Mouse (Mus musculus): ENCODE data around the gene 6330409D20Rik. TPM values are rescaled to one million over a fixed set of nuclear protein-coding genes. Genes with fewer than 3 reads are reported as not detected.

6330409D20Rik gene
- polyA plus RNA-seq, 1 experiment from 2014 or later = 0.51 TPM

DNA sequence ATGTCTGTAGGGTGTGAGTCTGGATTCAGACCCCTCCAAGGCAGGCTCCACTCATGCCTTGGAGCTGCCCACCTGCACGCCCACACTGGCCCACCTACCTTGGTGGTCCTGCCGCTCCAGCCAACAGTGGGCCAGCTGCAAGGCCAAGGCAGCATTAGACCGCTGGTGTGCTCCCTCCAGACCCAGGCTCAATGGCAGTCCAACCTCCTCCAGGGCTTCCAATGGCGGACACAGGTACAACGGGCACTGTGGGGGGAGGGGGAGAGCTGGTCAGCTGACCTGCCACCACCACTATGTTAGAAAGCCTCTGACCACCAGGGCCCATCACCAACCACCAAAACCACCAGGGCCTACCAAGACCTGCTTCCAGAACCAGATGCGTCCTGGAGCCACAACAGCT, 54.2 kb downstream of the 6330409D20Rik start:
- no peak overlapping the region for H3K4me3 ChIP-seq
- ATAC-seq (ENCODE audit: low FRiP score, low read depth) = no peak
- H3K4me1 ChIP-seq = peaks cover 15% of the 10 kb centered on the region
- 87% methylated on average over 6 of the region's 6 CpGs for WGBS
- no peak overlapping the region for H3K9ac ChIP-seq
- H3K36me3 ChIP-seq = peaks cover 76% of the 10 kb centered on the region
- no peak overlapping the region for H3K27ac ChIP-seq
- no peaks in the 10 kb centered on the region for H3K9me3 ChIP-seq
- no peaks in the 10 kb centered on the region for H3K27me3 ChIP-seq
- no peak overlapping the region for H3K4me2 ChIP-seq (replicated peaks)

DNA sequence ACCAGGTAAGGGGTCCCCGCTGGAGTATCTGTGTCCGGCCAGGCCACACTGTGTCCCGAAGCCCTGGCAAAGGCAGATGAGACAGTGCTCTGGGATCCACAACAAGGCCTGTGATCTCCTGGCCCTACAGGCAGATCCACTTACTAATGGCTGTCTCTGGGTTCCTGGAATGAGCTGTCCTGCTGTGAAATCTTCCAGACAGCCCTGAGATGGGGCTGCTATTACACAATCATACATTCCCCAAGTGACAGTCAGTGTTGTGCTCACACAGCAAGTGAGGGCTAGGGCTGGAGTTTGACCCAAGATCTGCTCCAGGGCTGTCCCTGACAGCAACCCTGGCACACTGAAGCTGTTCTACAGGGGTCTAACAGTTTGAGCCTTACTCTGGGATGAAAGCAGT, 55.0 kb downstream of the 6330409D20Rik start:
- ATAC-seq (ENCODE audit: low FRiP score, low read depth) = no peak
- H3K27me3 ChIP-seq = no peaks in the 10 kb centered on the region
- H3K36me3 ChIP-seq = peaks cover 74% of the 10 kb centered on the region
- H3K27ac ChIP-seq = no peak overlapping the region
- H3K9ac ChIP-seq = no peak overlapping the region
- no peak overlapping the region for H3K4me2 ChIP-seq (replicated peaks)
- no peak overlapping the region for H3K4me3 ChIP-seq
- 90% methylated on average over 3 of the region's 3 CpGs for WGBS
- H3K9me3 ChIP-seq = no peaks in the 10 kb centered on the region
- peaks cover 17% of the 10 kb centered on the region for H3K4me1 ChIP-seq

DNA sequence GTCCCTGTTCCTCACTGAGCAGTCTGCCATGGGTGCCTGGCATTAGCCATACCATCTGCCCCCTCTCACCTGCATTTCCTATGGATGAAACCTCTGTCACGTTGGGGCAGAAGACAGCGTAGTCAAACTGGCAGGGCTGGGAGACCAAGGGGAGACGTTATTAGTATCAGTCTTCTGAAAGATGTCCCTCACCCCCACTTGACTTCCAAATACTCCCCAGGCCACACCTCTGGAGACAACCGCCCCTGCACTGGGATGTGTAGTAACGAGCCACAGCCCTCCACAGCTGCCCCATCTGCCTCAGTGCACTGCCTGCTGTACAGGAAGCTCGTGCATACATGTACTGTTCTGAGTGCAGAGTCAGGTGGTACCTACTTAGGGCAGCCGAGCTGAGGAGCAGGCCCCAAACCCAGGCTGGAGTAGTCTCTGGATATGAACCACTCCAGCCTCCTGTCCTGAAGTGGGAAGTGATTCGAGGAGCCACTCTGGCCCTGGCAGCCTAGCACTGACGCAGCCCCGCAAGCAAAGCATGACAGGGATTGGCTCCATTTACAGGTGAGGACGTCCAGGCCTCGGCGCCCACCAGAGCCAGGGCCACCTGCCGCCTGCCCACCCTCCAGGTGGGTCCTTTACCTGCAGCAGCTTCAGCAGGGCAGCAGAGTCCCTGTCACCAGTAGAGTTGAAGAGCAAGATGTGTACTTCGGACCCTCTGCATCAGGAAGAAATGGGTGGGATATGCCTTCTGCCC, 56.0 kb downstream of the 6330409D20Rik start:
- ATAC-seq (ENCODE audit: low FRiP score, low read depth) = no peak
- WGBS = 85% methylated on average over 15 of the region's 15 CpGs
- H3K4me2 ChIP-seq (replicated peaks) = no peak overlapping the region
- H3K9ac ChIP-seq = no peak overlapping the region
- H3K4me3 ChIP-seq = no peak overlapping the region
- H3K27ac ChIP-seq = no peak overlapping the region
- peaks cover 27% of the 10 kb centered on the region for H3K4me1 ChIP-seq
- H3K36me3 ChIP-seq = peaks cover 74% of the 10 kb centered on the region
- H3K27me3 ChIP-seq = no peaks in the 10 kb centered on the region
- no peaks in the 10 kb centered on the region for H3K9me3 ChIP-seq

DNA sequence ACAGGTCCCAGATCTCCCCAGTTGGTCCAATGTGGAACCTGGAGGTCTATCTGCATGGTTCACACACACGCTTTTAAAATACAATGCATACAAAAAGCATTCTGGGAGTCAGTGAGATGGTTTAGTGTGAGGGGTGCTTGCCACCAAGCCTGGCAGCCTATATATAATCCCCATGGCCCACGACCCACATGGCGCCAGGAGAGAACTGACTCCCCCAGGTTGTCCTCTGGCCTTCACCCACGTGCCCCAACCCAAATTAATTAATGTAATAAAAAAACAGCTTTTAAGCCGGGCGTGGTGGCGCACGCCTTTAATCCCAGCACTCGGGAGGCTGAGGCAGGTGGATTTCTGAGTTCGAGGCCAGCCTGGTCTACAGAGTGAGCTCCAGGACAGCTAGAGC, 57.1 kb downstream of the 6330409D20Rik start:
- WGBS = 92% methylated on average over 10 of the region's 10 CpGs
- ATAC-seq (ENCODE audit: low FRiP score, low read depth) = no peak

DNA sequence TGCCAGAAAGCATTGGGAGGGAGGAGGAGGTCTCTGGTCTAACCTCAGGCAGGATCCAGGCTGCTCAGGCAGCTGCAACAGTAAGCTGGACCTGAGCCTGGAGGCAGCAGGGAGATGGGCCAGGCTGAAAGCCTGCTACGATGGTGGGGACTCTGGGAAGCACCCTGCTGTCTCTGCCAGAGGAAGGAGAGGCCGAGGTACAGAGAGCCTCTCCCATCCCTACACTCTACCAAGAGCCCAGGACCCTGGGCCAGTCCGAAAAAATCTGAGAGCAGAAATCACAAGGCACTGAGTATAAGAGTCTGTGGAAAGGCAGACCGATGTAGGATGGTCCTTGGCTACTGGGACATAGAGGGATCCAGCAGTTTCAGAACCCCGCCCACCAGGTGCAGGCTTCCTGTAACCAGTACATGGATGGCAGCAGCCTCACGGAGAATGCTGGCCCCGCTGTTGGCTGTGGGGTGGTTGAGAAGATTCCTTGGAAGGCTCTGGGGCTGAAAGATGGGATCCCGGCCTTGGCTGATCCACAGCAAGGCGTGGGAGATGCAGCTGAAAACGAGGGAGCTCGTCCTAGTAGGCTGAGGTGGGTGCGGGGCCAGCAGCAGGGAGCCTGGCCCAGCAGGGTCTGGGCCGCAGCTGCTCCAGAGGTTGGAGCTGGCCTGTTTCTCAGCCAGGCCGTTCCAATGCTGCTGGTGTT, 57.9 kb downstream of the 6330409D20Rik start:
- Histone ChIP-seq H3K27ac (no peak overlapping the region; the same call in 1 of the 2 replicates), H3K4me2 (replicated peaks) (no peak overlapping the region), H3K36me3 (peaks cover 70% of the 10 kb centered on the region), H3K9ac (no peak overlapping the region), H3K9me3 (no peaks in the 10 kb centered on the region), H3K4me1 (peaks cover 24% of the 10 kb centered on the region), H3K27me3 (no peaks in the 10 kb centered on the region), H3K4me3 (no peak overlapping the region)
- no peak for ATAC-seq (ENCODE audit: low FRiP score, low read depth)
- 83% methylated on average over 14 of the region's 14 CpGs for WGBS

More for the DNA sequence above, 57.1 kb downstream of the 6330409D20Rik start:
- H3K4me1 ChIP-seq = peaks cover 28% of the 10 kb centered on the region
- H3K27me3 ChIP-seq = no peaks in the 10 kb centered on the region
- H3K9ac ChIP-seq = no peak overlapping the region
- H3K4me3 ChIP-seq = no peak overlapping the region
- no peaks in the 10 kb centered on the region for H3K9me3 ChIP-seq
- H3K4me2 ChIP-seq (replicated peaks) = no peak overlapping the region
- no peak overlapping the region for H3K27ac ChIP-seq
- peaks cover 77% of the 10 kb centered on the region for H3K36me3 ChIP-seq

MicroRNAs within 50 kb of the gene (microRNA counts, 519-probe panel; counts per million panel counts)
- not detected for microRNA mmu-miR-2861

Small RNA genes lying within 50 kb of the gene (microRNA-seq; reads per million reads assigned to microRNA genes)
- not detected for gene Mir2861
- not detected for gene Mir3960
- gene Mir8093 = not detected

Other genes starting within 250 kb of the 6330409D20Rik start
- gene Fam102a, start 205.7 kb downstream of the 6330409D20Rik start, polyA plus RNA-seq (2015; fragmentation: Nextera tagmentation; extraction: Ambion mirVana) = 10.4 and 10.9 TPM in 2 replicates
- gene Dpm2, start 170.2 kb downstream of the 6330409D20Rik start, polyA plus RNA-seq (2015; fragmentation: Nextera tagmentation; extraction: Ambion mirVana) = 111 and 118 TPM in 2 replicates
- gene Pip5kl1, start 166.2 kb downstream of the 6330409D20Rik start, polyA plus RNA-seq (2015; fragmentation: Nextera tagmentation; extraction: Ambion mirVana) = 1.8 and 2.5 TPM in 2 replicates
- gene 9430097D07Rik, start 165.3 kb downstream of the 6330409D20Rik start, polyA plus RNA-seq (2015; fragmentation: Nextera tagmentation; extraction: Ambion mirVana) = 0.19 and 0.23 TPM in 2 replicates
- gene St6galnac4, start 153.9 kb downstream of the 6330409D20Rik start, polyA plus RNA-seq (2015; fragmentation: Nextera tagmentation; extraction: Ambion mirVana) = 37.2 and 39.5 TPM in 2 replicates
- 29.5 and 29.7 TPM in 2 replicates for gene St6galnac6, start 141.3 kb downstream of the 6330409D20Rik start, polyA plus RNA-seq (2015; fragmentation: Nextera tagmentation; extraction: Ambion mirVana)
- 42.0 and 49.8 TPM in 2 replicates for gene Ak1, start 119.3 kb downstream of the 6330409D20Rik start, polyA plus RNA-seq (2015; fragmentation: Nextera tagmentation; extraction: Ambion mirVana)
- 43.5 and 45.6 TPM in 2 replicates for gene Eng, start 94.4 kb downstream of the 6330409D20Rik start, polyA plus RNA-seq (2015; fragmentation: Nextera tagmentation; extraction: Ambion mirVana)
- 34.3 and 35.4 TPM in 2 replicates for gene Fpgs, start 36.9 kb downstream of the 6330409D20Rik start, polyA plus RNA-seq (2015; fragmentation: Nextera tagmentation; extraction: Ambion mirVana)
- 106 and 112 TPM in 2 replicates for gene Cdk9, start 27.9 kb downstream of the 6330409D20Rik start, polyA plus RNA-seq (2015; fragmentation: Nextera tagmentation; extraction: Ambion mirVana)
- gene Sh2d3c, start 20.0 kb downstream of the 6330409D20Rik start, polyA plus RNA-seq (2015; fragmentation: Nextera tagmentation; extraction: Ambion mirVana) = 21.2 and 22.9 TPM in 2 replicates
- gene Tor2a, start 16.2 kb upstream of the 6330409D20Rik start, polyA plus RNA-seq (2015; fragmentation: Nextera tagmentation; extraction: Ambion mirVana) = 72.7 and 74.5 TPM in 2 replicates
- gene Ttc16, start 34.6 kb upstream of the 6330409D20Rik start, polyA plus RNA-seq (2015; fragmentation: Nextera tagmentation; extraction: Ambion mirVana) = 0.37 and 0.61 TPM in 2 replicates
- gene Ptrh1, start 34.8 kb upstream of the 6330409D20Rik start, polyA plus RNA-seq (2015; fragmentation: Nextera tagmentation; extraction: Ambion mirVana) = 5.2 and 6.7 TPM in 2 replicates
- gene Cfap157, start 43.4 kb upstream of the 6330409D20Rik start, polyA plus RNA-seq (2015; fragmentation: Nextera tagmentation; extraction: Ambion mirVana) = 1.3 TPM in 2 replicates
- gene Stxbp1, start 106.2 kb upstream of the 6330409D20Rik start, polyA plus RNA-seq (2015; fragmentation: Nextera tagmentation; extraction: Ambion mirVana) = 20.8 and 20.9 TPM in 2 replicates
- gene Fam129b, start 135.1 kb upstream of the 6330409D20Rik start, polyA plus RNA-seq (2015; fragmentation: Nextera tagmentation; extraction: Ambion mirVana) = 48.5 and 55.8 TPM in 2 replicates
- gene Rpl12, start 220.5 kb upstream of the 6330409D20Rik start, polyA plus RNA-seq (2015; fragmentation: Nextera tagmentation; extraction: Ambion mirVana) = 159 and 175 TPM in 2 replicates
- 13.9 and 14.1 TPM in 2 replicates for gene Lrsam1, start 220.6 kb upstream of the 6330409D20Rik start, polyA plus RNA-seq (2015; fragmentation: Nextera tagmentation; extraction: Ambion mirVana)
- 27.3 and 28.9 TPM in 2 replicates for gene Slc2a8, start 241.1 kb upstream of the 6330409D20Rik start, polyA plus RNA-seq (2015; fragmentation: Nextera tagmentation; extraction: Ambion mirVana)

Measured in limb, embryonic 13.5 days (tissue).